Mouse (Mus musculus) MEL (cell line): ENCODE measurements around the gene En2. TPM values are rescaled to one million over a fixed set of nuclear protein-coding genes. Genes with fewer than 3 reads are reported as not detected.

Source experiments
- DNase-seq: peaks from one replicate; pipeline ENCODE4 v3.0.0; 2011; ENCODE audit warnings: low read depth, low spot score
- H3K27ac ChIP-seq: 2 replicates; pipeline ENCODE4 v1.5.1; 2012; ENCODE audit warnings: low read depth, mild to moderate bottlenecking, control low read depth, low read length, moderate library complexity; ENCODE audit not compliant: control insufficient read depth
- H3K27me3 ChIP-seq, 2 experiments: fragments of 150-350 bp in 1 of 2; sonication (generic) in 1 of 2; 2 replicates each; pipeline ENCODE4 v1.6.1; 2012; ENCODE audit warnings: low read length in 2 of 2, mild to moderate bottlenecking in 2 of 2, improper control_type of control experiment in 1 of 2, moderate library complexity in 1 of 2; ENCODE audit not compliant: insufficient read depth in 2 of 2, control insufficient read depth in 1 of 2
- H3K36me3 ChIP-seq, 2 experiments: 2 replicates each; pipeline ENCODE4 v1.6.1; 2012 to 2014; ENCODE audit warnings: low read length in 2 of 2, improper control_type of control experiment in 1 of 2, inconsistent platforms in 1 of 2, mild to moderate bottlenecking in 1 of 2; ENCODE audit not compliant: insufficient read depth in 2 of 2, control insufficient read depth in 1 of 2
- H3K4me1 ChIP-seq, 2 experiments: fragments of 150-350 bp in 1 of 2; sonication (generic) in 1 of 2; 2 replicates each; pipeline ENCODE4 v1.6.1; 2012; ENCODE audit warnings: low read length in 2 of 2, improper control_type of control experiment in 1 of 2, mild to moderate bottlenecking in 1 of 2; ENCODE audit not compliant: insufficient read depth in 2 of 2, control insufficient read depth in 1 of 2
- H3K4me3 ChIP-seq, 2 experiments: fragments of 150-350 bp in 1 of 2; sonication (generic) in 1 of 2; 2 replicates each; pipeline ENCODE4 v1.5.1; 2012; ENCODE audit warnings: low read depth in 2 of 2, low read length in 2 of 2, mild to moderate bottlenecking in 2 of 2, moderate library complexity in 2 of 2, control low read depth in 1 of 2, improper control_type of control experiment in 1 of 2; ENCODE audit not compliant: control insufficient read depth in 1 of 2, insufficient read depth in 1 of 2
- H3K79me2 ChIP-seq: 2 replicates; pipeline ENCODE4 v1.6.1; 2012; ENCODE audit warnings: mild to moderate bottlenecking, low read length, moderate library complexity; ENCODE audit not compliant: control insufficient read depth, poor library complexity, insufficient read depth
- H3K9ac ChIP-seq: 2 replicates; pipeline ENCODE4 v1.6.1; 2012; ENCODE audit warnings: low read depth, mild to moderate bottlenecking, control low read depth, low read length, moderate library complexity; ENCODE audit not compliant: control insufficient read depth, poor library complexity, severe bottlenecking
- H3K9me3 ChIP-seq: fragments of 150-350 bp; sonication (generic); replicated peaks from 2 replicates; pipeline ENCODE4 v1.6.1; 2012; ENCODE audit warnings: mild to moderate bottlenecking, low read length, improper control_type of control experiment, moderate library complexity; ENCODE audit not compliant: insufficient read depth
- EP300 ChIP-seq, 2 experiments: IDR thresholded peaks; 2 replicates each; pipeline ENCODE4 v1.6.1; 2011; ENCODE audit warnings: improper control_type of control experiment in 2 of 2, low read length in 2 of 2, low read depth in 1 of 2, mild to moderate bottlenecking in 1 of 2
- HCFC1 ChIP-seq: IDR thresholded peaks from 2 replicates; pipeline ENCODE4 v1.6.1; 2012; ENCODE audit warnings: low read depth, mild to moderate bottlenecking, inconsistent platforms, low read length, improper control_type of control experiment, moderate library complexity
- MAX ChIP-seq: IDR thresholded peaks from 2 replicates; pipeline ENCODE4 v1.6.1; 2011; ENCODE audit warnings: low read length, improper control_type of control experiment
- MEF2A ChIP-seq: IDR thresholded peaks from 2 replicates; pipeline ENCODE4 v1.6.1; 2014; ENCODE audit warnings: low read depth, mild to moderate bottlenecking, inconsistent platforms, low read length, improper control_type of control experiment; ENCODE audit not compliant: poor library complexity, insufficient replicate concordance, severe bottlenecking; ENCODE audit errors: extremely low read depth
- MXI1 ChIP-seq: IDR thresholded peaks from 2 replicates; pipeline ENCODE4 v1.6.1; 2011; ENCODE audit warnings: mild to moderate bottlenecking, low read depth, low read length, improper control_type of control experiment
- MYC ChIP-seq: IDR thresholded peaks from 2 replicates; pipeline ENCODE4 v1.6.1; 2011; ENCODE audit warnings: low read depth, mild to moderate bottlenecking, low read length, improper control_type of control experiment, moderate library complexity
- NRF1 ChIP-seq: IDR thresholded peaks from 2 replicates; pipeline ENCODE4 v1.6.1; 2014; ENCODE audit warnings: low read depth, mild to moderate bottlenecking, inconsistent platforms, low read length, improper control_type of control experiment, moderate library complexity; ENCODE audit not compliant: poor library complexity, insufficient read depth, severe bottlenecking
- POLR2AphosphoS5 ChIP-seq: IDR thresholded peaks from 2 replicates; pipeline ENCODE4 v1.6.1; 2012; ENCODE audit warnings: low read depth, borderline replicate concordance, mild to moderate bottlenecking, inconsistent platforms, low read length, moderate library complexity, mixed read lengths
- SIN3A ChIP-seq: IDR thresholded peaks from 2 replicates; pipeline ENCODE4 v1.6.1; 2012; ENCODE audit warnings: low read length, improper control_type of control experiment, inconsistent platforms
- SMC3 ChIP-seq: IDR thresholded peaks from 2 replicates; pipeline ENCODE4 v1.6.1; 2011; ENCODE audit warnings: low read depth, low read length, improper control_type of control experiment
- TAL1 ChIP-seq: IDR thresholded peaks from 2 replicates; pipeline ENCODE4 v1.6.1; 2012; ENCODE audit warnings: mild to moderate bottlenecking, inconsistent platforms, low read length, moderate library complexity, mixed read lengths
- USF1 ChIP-seq: IDR thresholded peaks from 2 replicates; pipeline ENCODE4 v1.6.1; 2014; ENCODE audit warnings: low read depth, mild to moderate bottlenecking, inconsistent platforms, low read length, improper control_type of control experiment, moderate library complexity
- ZMIZ1 ChIP-seq: IDR thresholded peaks from 2 replicates; pipeline ENCODE4 v1.6.1; 2012; ENCODE audit warnings: low read depth, mild to moderate bottlenecking, inconsistent platforms, low read length, improper control_type of control experiment, moderate library complexity
- ZNF384 ChIP-seq: IDR thresholded peaks from 2 replicates; pipeline ENCODE4 v1.6.1; 2012; ENCODE audit warnings: low read depth, mild to moderate bottlenecking, inconsistent platforms, low read length, improper control_type of control experiment
- polyA plus RNA-seq, 2 experiments: library from polyadenylated mRNA; stranded (reverse) in 1 of 2; unstranded in 1 of 2; fragments of >175 nt in 1 of 2; fragments of >200 nt in 1 of 2; gene quantifications; 2 replicates each; pipeline versions ENCODE4 v1.2.1 to v1.2.4; 2012; ENCODE audit warnings: low replicate concordance in 2 of 2, low read depth in 1 of 2; ENCODE audit not compliant: insufficient read length in 2 of 2, insufficient read depth in 1 of 2, missing spikeins in 1 of 2
- total RNA-seq: library from RNA; depleted of rRNA; stranded (reverse); fragments of 300-350 nt; gene quantifications from 2 replicates; pipeline ENCODE4 v1.2.3, GENCODE M21; 2012

The En2 gene
- total and polyA plus RNA-seq, 3 experiments: not detected

GRCm38 (mm10) chr5:28192099-28192454 is 26.6 kb downstream of the En2 start:
- Histone ChIP-seq H3K36me3 (no peaks in the 10 kb centered on the region), H3K9me3 (no peaks in the 10 kb centered on the region), H3K4me1 (no peaks in the 10 kb centered on the region), H3K79me2 (no peaks in the 10 kb centered on the region), H3K27me3 (0 out of 4 replicates have a peak, but pooled peaks cover 0 to 2% of the 10 kb centered on the region in 2 experiments), H3K4me3 (no peak overlapping the region), H3K27ac (no peak overlapping the region), H3K9ac (no peak overlapping the region)
- TF ChIP-seq SIN3A: no peak
- no peak for TF ChIP-seq HCFC1
- no peak for TF ChIP-seq USF1
- TF ChIP-seq EP300 (IDR thresholded peaks at IDR 0.05; ENCODE audit: low read depth in 1 of 2, low read length in 2 of 2): no peak
- TF ChIP-seq MXI1: no peak
- TF ChIP-seq MYC: no peak
- TF ChIP-seq SMC3: no peak
- DNase-seq: no peak

GRCm38 (mm10) chr5:28195473-28195872 is 30.0 kb downstream of the En2 start:
- no peaks in the 10 kb centered on the region for H3K4me1 ChIP-seq
- no peaks in the 10 kb centered on the region for H3K36me3 ChIP-seq
- DNase-seq: no peak
- H3K27me3 ChIP-seq: 0 out of 4 replicates have a peak, but pooled peaks cover 0 to 2% of the 10 kb centered on the region in 2 experiments
- H3K4me3 ChIP-seq: no peak overlapping the region
- no peak overlapping the region for H3K27ac ChIP-seq
- H3K9me3 ChIP-seq: no peaks in the 10 kb centered on the region
- no peak for TF ChIP-seq MEF2A
- no peak for TF ChIP-seq POLR2AphosphoS5
- TF ChIP-seq SIN3A: no peak
- no peak for TF ChIP-seq MAX
- TF ChIP-seq TAL1: no peak
- no peak for TF ChIP-seq MYC
- no peak for TF ChIP-seq ZNF384
- no peak for TF ChIP-seq NRF1
- TF ChIP-seq ZMIZ1: no peak
- H3K79me2 ChIP-seq: no peaks in the 10 kb centered on the region
- no peak overlapping the region for H3K9ac ChIP-seq
